Mouse (Mus musculus) limb, embryonic 15.5 days (tissue): ENCODE data around the gene Serinc5. TPM values are rescaled to one million over a fixed set of nuclear protein-coding genes. Genes with fewer than 3 reads are reported as not detected.

ENCODE experiments used
- ATAC-seq: fragments of 200-750 bp; cut with Nextera tagmentation; 2 replicates; pipeline ENCODE4 v1.8.0; 2017; ENCODE audit warnings: low read depth, moderate TSS enrichment; ENCODE audit not compliant: insufficient number of reproducible peaks, low FRiP score, low TSS enrichment
- H3K27ac ChIP-seq: fragments of 300-500 bp; sonication (generic); 2 replicates; pipeline ENCODE4 v1.5.1; 2015; ENCODE audit warnings: moderate library complexity, mild to moderate bottlenecking, inconsistent platforms
- H3K27me3 ChIP-seq: fragments of 300-500 bp; sonication (generic); 2 replicates; pipeline ENCODE4 v1.6.1; 2015; ENCODE audit warnings: inconsistent platforms
- H3K36me3 ChIP-seq: fragments of 300-500 bp; sonication (generic); 2 replicates; pipeline ENCODE4 v1.6.1; 2015; ENCODE audit warnings: inconsistent platforms
- H3K4me1 ChIP-seq: fragments of 300-500 bp; sonication (generic); 2 replicates; pipeline ENCODE4 v1.6.1; 2015; ENCODE audit warnings: inconsistent platforms
- H3K4me2 ChIP-seq: fragments of 300-500 bp; sonication (generic); 2 replicates; pipeline ENCODE4 v1.6.1; 2015; ENCODE audit warnings: mild to moderate bottlenecking, inconsistent platforms
- H3K4me3 ChIP-seq: fragments of 300-500 bp; sonication (generic); 2 replicates; pipeline ENCODE4 v1.5.1; 2015; ENCODE audit warnings: mild to moderate bottlenecking, inconsistent platforms
- H3K9ac ChIP-seq: fragments of 300-500 bp; sonication (generic); 2 replicates; pipeline ENCODE4 v1.6.1; 2015; ENCODE audit warnings: inconsistent platforms
- H3K9me3 ChIP-seq: fragments of 300-500 bp; sonication (generic); 2 replicates; pipeline ENCODE4 v1.6.1; 2016; ENCODE audit warnings: inconsistent platforms
- WGBS: fragments of 180-500 bp; shearing (Covaris S2); methylation state at CpG from one replicate; pipeline ENCODE4 v1.1.7; 2015; 5-methylcytosine and 5-hydroxymethylcytosine counted together
- polyA plus RNA-seq: library from polyadenylated mRNA; unstranded; fragments of >200 nt; fragmentation: Nextera tagmentation; extraction: Ambion mirVana; gene quantifications from 2 replicates; pipeline ENCODE4 v1.2.1, GENCODE M21; 2015

Gene Serinc5
- polyA plus RNA-seq, 1 experiment from 2014 or later: 19.3 TPM

DNA sequence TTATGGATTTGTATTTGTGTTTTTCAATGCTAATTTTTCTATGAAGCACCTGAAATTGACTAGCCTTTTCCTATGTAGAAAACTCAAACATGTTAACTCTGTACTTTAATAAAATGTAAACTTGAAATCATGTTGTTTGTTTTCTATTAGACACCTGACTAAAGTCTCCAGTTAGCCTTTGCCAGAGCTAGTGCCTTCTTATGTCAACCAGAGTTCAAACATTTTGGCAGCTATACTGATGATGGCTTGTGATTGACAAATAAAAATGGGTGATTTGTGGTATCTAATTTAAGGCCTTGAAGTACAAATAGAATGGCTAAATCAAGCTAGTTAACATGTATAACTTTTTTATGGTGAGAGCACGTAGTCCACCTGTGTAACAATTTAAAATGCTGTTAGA lies 100.9 kb downstream of the Serinc5 start:
- no peaks in the 10 kb centered on the region for H3K9me3 ChIP-seq
- no peak overlapping the region for H3K4me2 ChIP-seq
- no peaks in the 10 kb centered on the region for H3K4me1 ChIP-seq
- H3K27me3 ChIP-seq: no peaks in the 10 kb centered on the region
- H3K9ac ChIP-seq: no peak overlapping the region
- WGBS: 85% methylated on average over 1 of the region's 1 CpGs
- H3K4me3 ChIP-seq: no peak overlapping the region
- H3K27ac ChIP-seq: no peak overlapping the region
- no peak for ATAC-seq
- peaks cover 13% of the 10 kb centered on the region for H3K36me3 ChIP-seq

DNA sequence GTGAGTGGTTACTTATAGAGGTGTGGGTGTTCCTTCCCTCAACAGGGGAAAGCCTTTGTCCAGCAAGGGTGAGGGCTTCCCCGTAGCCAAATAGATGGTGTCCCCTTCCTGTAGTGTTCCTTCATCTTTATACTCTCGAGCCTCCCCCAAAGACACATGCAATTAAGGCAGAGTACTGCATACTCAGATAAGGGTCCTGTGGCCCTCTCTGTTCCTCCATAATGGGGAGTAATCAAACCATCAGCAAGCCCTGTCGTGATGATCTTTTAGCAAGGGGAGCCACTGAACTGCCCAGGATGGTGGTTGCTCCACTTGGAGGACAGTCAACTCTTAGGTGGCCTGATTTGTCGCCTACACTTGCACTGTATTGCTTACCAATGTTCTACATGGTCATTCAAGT lies 101.7 kb downstream of the Serinc5 start:
- ATAC-seq: no peak
- Histone ChIP-seq H3K4me2 (no peak overlapping the region), H3K27me3 (no peaks in the 10 kb centered on the region), H3K4me1 (no peaks in the 10 kb centered on the region), H3K9ac (no peak overlapping the region), H3K27ac (no peak overlapping the region), H3K36me3 (peaks cover 13% of the 10 kb centered on the region), H3K4me3 (no peak overlapping the region), H3K9me3 (no peaks in the 10 kb centered on the region)
- 81% methylated on average over 4 of the region's 4 CpGs for WGBS

DNA sequence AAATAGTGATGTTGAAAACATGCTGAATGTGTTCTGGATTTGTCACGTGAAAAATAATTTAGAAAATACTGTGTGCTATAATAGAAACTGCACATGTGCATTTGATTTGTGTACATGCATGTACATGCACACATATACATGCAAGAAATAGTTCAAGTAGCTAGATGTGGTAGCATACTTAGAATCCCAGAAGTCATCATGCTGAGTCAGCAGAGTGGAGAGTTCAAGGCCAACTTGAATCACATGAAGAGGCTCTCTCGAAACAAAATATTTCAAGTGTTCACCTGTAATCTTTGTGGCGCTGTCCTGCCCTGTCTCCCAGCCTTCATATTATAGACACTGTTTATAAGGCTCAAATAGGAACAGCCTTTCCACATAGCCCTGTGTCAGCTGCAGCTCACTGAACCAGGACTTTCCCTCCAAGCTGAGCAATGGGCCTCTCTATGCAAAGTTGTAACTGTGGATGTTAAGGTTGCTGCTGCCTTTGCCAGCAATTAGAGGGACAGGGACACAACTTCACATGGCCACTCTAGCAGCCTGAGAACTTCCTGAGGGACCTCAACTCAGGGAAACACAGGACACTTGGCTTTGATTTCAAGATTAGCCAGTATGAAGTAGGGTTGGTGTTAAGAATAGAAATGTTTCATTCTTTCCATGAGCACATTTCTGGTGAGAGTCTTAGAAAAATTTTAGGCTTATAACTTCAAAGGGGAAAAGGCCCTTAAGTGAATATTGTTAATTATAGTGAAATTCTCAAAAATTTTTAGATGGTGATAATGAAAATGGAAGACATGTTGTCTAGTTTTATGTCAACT lies 107.2 kb downstream of the Serinc5 start:
- Histone ChIP-seq H3K27ac (no peak overlapping the region), H3K9ac (no peak overlapping the region), H3K27me3 (no peaks in the 10 kb centered on the region), H3K9me3 (no peaks in the 10 kb centered on the region), H3K4me2 (no peak overlapping the region), H3K4me3 (no peak overlapping the region), H3K36me3 (no peaks in the 10 kb centered on the region), H3K4me1 (no peaks in the 10 kb centered on the region)
- WGBS: 88% methylated on average over 3 of the region's 3 CpGs
- ATAC-seq: no peak

DNA sequence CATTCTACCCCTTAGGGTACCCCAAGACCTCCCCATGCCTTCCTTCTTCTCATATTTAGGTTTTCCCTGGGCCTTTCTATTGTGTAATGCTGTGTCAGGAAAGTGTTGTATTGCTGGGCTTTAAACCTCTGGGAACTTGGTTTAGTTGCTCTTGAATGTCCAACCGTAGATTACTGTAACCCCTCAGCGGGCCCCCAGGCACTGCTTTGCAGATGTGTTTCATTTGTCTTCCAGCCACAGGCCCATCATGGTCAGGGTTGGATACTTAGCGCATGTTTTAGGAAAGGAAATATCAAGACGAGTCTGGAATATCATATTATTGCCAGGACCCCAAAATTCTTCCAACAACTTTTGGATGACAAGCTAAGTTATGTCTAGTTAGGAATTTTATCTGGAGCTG lies 110.1 kb downstream of the Serinc5 start:
- Histone ChIP-seq H3K27ac (no peak overlapping the region), H3K4me2 (no peak overlapping the region), H3K4me1 (no peaks in the 10 kb centered on the region), H3K9me3 (no peaks in the 10 kb centered on the region), H3K9ac (no peak overlapping the region), H3K36me3 (no peaks in the 10 kb centered on the region), H3K27me3 (no peaks in the 10 kb centered on the region), H3K4me3 (no peak overlapping the region)
- WGBS: 60% methylated on average over 4 of the region's 4 CpGs
- ATAC-seq: no peak

DNA sequence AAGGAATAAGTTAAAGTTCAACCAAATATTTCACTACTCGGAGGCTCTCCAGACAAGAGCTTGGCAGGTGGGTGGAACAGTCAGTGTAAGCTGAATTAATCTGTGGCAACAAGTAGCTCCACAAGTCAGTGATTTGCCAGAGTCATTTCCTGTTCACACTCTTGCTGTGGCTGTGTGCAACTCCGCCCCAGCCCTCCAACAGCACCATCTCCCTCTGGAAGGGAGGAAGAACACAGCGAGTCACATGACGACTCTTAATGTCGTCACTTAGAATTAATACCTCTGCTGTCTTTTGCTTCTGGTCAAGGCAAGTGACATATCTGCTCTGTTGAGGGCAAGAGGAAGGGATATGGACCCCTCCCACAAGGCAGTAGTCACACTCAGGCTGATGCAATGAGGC lies 111.5 kb downstream of the Serinc5 start:
- Histone ChIP-seq H3K4me1 (no peaks in the 10 kb centered on the region), H3K9me3 (no peaks in the 10 kb centered on the region), H3K4me3 (no peak overlapping the region), H3K4me2 (no peak overlapping the region), H3K27ac (no peak overlapping the region), H3K36me3 (no peaks in the 10 kb centered on the region), H3K27me3 (no peaks in the 10 kb centered on the region), H3K9ac (no peak overlapping the region)
- no peak for ATAC-seq
- 69% methylated on average over 5 of the region's 5 CpGs for WGBS

DNA sequence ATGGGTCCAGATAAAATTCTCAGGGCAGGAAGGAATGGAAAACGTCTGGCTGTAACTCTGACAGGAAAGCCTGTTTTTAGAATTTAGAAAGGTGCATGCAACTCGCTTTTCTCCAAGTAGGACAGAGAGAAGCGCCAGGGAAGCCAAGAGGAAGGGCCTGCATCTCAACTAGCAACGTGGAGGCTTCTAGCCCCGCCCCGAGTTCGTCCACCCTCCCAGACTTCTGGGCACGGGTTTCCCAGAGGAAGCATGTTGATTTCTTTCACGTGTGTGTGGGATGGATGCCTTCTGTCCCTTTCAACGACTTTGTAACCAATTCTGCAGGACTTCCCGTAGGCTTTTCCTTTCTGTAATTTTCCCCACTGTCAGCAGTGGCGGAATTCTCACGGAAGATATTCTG lies 118.9 kb downstream of the Serinc5 start:
- H3K9ac ChIP-seq: no peak overlapping the region
- H3K4me1 ChIP-seq: peaks cover 5% of the 10 kb centered on the region; the same call in 1 of the 2 replicates
- H3K27me3 ChIP-seq: no peaks in the 10 kb centered on the region
- H3K4me3 ChIP-seq: no peak overlapping the region
- H3K4me2 ChIP-seq: no peak overlapping the region
- H3K27ac ChIP-seq: 0 out of 2 replicates have a peak overlapping the region, but pooled peaks have one; percentile 57
- 50% methylated on average over 13 of the region's 13 CpGs for WGBS
- no peak for ATAC-seq
- no peaks in the 10 kb centered on the region for H3K9me3 ChIP-seq
- no peaks in the 10 kb centered on the region for H3K36me3 ChIP-seq

DNA sequence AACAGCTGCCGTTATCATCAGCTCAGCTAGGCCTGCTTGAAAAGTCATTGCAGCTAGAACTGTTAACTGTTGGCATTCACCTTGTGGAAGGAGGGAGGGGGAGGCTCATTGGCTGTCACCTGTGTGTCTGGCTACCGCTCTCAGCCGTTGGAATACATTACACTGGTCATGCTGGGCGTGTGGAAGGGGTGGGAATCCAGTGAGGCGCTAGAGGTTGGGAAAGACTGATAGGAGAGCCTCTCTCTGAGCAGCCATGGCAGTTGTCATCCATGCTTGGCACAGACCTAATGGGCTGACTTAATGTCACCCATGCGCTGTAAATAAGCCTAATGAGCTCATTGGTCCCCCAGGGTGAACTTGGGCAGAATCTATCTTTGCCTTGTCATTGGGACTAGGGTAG lies 120.9 kb downstream of the Serinc5 start:
- H3K4me2 ChIP-seq: no peak overlapping the region
- no peaks in the 10 kb centered on the region for H3K9me3 ChIP-seq
- no peak overlapping the region for H3K27ac ChIP-seq
- peaks cover 5% of the 10 kb centered on the region; the same call in 1 of the 2 replicates for H3K4me1 ChIP-seq
- no peak overlapping the region for H3K4me3 ChIP-seq
- no peaks in the 10 kb centered on the region for H3K36me3 ChIP-seq
- no peak overlapping the region for H3K9ac ChIP-seq
- ATAC-seq: no peak; the same call in 1 of the 2 replicates
- 70% methylated on average over 6 of the region's 6 CpGs for WGBS
- H3K27me3 ChIP-seq: no peaks in the 10 kb centered on the region

DNA sequence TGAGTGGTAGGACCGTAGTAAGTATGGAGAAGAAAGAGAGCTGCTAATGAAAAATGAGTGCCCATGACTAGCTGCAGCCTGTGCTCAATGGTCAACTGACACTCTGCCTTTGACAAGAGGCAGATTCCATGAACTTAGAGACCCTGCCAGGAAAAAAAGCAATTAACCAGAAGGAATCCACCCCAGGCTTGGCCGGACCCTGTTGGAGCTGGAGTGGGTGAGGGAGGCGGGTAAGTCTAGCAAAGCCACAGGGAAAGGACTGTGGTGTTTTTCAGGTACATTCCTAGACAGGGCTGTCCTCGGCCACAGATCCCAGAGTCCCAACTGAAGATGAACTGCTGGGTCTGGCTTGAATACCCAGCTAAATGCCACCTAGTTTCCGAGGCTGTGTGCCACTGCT lies 121.9 kb downstream of the Serinc5 start:
- H3K9me3 ChIP-seq: no peaks in the 10 kb centered on the region
- ATAC-seq: peak; percentile 32; the same call in 1 of the 2 replicates
- H3K9ac ChIP-seq: no peak overlapping the region
- no peak overlapping the region for H3K4me2 ChIP-seq
- H3K27ac ChIP-seq: peak overlapping the region; percentile 23; the same call in 1 of the 2 replicates
- peaks cover 5% of the 10 kb centered on the region; the same call in 1 of the 2 replicates for H3K4me1 ChIP-seq
- no peaks in the 10 kb centered on the region for H3K27me3 ChIP-seq
- no peaks in the 10 kb centered on the region for H3K36me3 ChIP-seq
- H3K4me3 ChIP-seq: no peak overlapping the region
- 67% methylated on average over 5 of the region's 5 CpGs for WGBS

DNA sequence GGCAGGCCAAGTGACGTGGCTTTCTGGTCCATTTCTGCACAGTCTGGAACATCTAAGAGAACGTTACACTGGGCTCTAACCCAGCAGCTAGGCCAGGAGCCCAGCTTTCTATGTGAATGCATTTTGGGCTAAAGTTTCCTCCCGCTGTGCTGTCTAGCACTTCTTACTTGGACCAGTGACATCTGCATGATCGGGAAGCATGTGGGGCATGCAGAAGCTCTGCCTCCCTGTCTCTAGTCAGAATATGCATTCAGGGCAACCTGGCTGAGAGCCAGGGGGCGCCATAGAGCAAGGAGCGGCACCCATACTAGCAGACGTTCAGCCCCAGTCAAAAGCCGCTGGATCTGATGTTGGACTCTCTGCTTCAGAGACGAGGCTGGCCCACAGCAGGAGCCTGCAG lies 122.4 kb downstream of the Serinc5 start:
- H3K27ac ChIP-seq: peak overlapping the region; percentile 23
- no peak overlapping the region for H3K4me2 ChIP-seq
- H3K4me1 ChIP-seq: peaks cover 5% of the 10 kb centered on the region; the same call in 1 of the 2 replicates
- H3K4me3 ChIP-seq: no peak overlapping the region
- ATAC-seq: 0 out of 2 replicates have a peak, but pooled peaks have one; percentile 31
- WGBS: 34% methylated on average over 9 of the region's 9 CpGs
- no peaks in the 10 kb centered on the region for H3K27me3 ChIP-seq
- H3K9me3 ChIP-seq: no peaks in the 10 kb centered on the region
- no peak overlapping the region for H3K9ac ChIP-seq
- H3K36me3 ChIP-seq: no peaks in the 10 kb centered on the region

DNA sequence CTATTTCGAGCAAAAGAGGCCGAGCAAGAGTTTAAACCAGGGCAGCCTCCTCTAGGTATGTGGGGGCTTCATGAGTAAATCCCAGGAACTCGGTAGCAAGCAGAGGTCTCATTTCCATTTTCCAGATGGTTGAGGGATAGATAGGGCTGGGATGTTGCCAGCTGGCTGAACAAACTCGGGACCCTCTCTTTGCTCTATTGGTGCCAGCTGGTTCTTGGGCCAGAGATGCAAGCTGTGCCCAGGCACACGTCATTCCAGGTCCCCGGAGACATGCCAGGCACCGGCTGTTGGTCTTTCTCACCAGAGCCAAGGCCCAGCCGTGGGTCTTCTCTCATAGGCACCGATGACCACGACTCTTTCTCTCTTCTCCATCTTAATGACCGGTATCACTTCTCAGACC lies 122.8 kb downstream of the Serinc5 start:
- Histone ChIP-seq H3K36me3 (no peaks in the 10 kb centered on the region), H3K27ac (0 out of 2 replicates have a peak overlapping the region, but pooled peaks have one; percentile 23), H3K4me1 (peaks cover 5% of the 10 kb centered on the region; the same call in 1 of the 2 replicates), H3K27me3 (no peaks in the 10 kb centered on the region), H3K9me3 (no peaks in the 10 kb centered on the region), H3K4me2 (no peak overlapping the region), H3K9ac (no peak overlapping the region), H3K4me3 (no peak overlapping the region)
- WGBS: 71% methylated on average over 11 of the region's 11 CpGs
- no peak for ATAC-seq

DNA sequence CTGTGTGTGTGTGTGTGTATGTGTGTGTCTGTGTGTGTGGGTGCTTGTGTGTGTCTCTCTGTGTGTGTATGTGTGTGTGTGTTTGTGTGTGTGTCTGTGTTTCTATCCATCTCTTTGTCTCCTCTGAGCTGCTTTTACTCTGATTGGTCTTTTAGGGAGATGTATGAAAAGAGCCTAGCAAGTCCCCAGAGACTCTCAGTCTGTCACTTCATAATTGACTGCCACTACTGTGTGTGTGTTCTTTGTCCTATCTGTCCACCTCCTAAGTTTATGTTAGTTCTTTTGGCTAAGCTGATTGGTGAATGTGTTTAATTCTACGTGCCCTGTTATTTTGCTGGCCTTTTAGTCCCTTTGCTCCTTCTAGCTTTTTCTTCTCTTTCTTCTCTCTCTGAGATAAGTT lies 124.8 kb downstream of the Serinc5 start:
- no peak overlapping the region for H3K4me3 ChIP-seq
- no peaks in the 10 kb centered on the region for H3K9me3 ChIP-seq
- ATAC-seq: no peak
- H3K4me1 ChIP-seq: peaks cover 5% of the 10 kb centered on the region; the same call in 1 of the 2 replicates
- H3K4me2 ChIP-seq: no peak overlapping the region
- H3K27me3 ChIP-seq: no peaks in the 10 kb centered on the region
- H3K36me3 ChIP-seq: no peaks in the 10 kb centered on the region
- no peak overlapping the region for H3K27ac ChIP-seq
- WGBS: 77% methylated on average over 1 of the region's 1 CpGs
- no peak overlapping the region for H3K9ac ChIP-seq

DNA sequence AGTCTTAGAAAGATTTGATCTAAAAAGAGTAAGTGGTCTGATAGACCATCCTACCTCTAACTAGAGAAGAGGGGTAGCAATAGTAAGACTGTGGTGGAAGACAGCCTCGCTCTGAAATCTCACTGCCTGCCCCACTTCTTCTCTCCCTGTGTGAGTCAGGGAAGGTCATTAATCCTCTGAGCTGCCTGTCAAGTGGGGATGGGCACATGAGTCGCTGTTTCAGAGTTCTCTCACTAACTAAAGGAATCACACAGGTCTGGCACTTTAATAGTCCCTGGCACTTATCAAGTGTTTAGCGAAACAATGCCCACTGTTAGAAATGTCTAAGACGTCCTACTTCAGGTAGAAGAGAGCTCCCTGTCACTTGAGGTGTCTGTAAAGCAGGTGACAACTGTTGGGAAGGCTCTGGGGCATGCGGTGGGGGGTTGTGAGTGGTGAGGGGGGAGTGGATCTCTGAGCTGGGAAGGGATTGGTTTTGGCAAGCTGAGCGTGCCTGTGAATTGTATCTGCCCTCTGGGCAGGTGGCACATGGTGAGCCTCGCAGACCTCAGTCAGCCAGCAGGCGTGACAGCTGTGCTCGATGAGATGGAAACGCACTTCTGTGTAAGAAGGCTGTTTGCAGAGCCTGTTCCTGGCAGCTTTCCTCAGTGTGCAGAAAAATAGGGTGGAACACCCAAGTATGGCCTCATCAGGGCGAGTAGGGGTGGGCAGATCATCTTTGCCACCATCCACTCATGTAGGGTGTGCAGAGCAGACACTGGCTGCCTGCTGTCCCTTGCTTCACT lies 125.8 kb downstream of the Serinc5 start:
- Histone ChIP-seq H3K4me1 (peaks cover 5% of the 10 kb centered on the region; the same call in 1 of the 2 replicates), H3K9ac (no peak overlapping the region), H3K27ac (peak overlapping the region; percentile 19; the same call in 1 of the 2 replicates), H3K4me3 (no peak overlapping the region), H3K9me3 (no peaks in the 10 kb centered on the region), H3K36me3 (no peaks in the 10 kb centered on the region), H3K27me3 (no peaks in the 10 kb centered on the region), H3K4me2 (no peak overlapping the region)
- ATAC-seq: peak; percentile 21; the same call in 1 of the 2 replicates
- WGBS: 46% methylated on average over 11 of the region's 11 CpGs
